Mouse (Mus musculus): ENCODE data around the gene Grin2c. TPM values are rescaled to one million over a fixed set of nuclear protein-coding genes. Genes with fewer than 3 reads are reported as not detected.

Gene Grin2c
- polyA plus RNA-seq (2012) = not detected in 2 replicates

DNA sequence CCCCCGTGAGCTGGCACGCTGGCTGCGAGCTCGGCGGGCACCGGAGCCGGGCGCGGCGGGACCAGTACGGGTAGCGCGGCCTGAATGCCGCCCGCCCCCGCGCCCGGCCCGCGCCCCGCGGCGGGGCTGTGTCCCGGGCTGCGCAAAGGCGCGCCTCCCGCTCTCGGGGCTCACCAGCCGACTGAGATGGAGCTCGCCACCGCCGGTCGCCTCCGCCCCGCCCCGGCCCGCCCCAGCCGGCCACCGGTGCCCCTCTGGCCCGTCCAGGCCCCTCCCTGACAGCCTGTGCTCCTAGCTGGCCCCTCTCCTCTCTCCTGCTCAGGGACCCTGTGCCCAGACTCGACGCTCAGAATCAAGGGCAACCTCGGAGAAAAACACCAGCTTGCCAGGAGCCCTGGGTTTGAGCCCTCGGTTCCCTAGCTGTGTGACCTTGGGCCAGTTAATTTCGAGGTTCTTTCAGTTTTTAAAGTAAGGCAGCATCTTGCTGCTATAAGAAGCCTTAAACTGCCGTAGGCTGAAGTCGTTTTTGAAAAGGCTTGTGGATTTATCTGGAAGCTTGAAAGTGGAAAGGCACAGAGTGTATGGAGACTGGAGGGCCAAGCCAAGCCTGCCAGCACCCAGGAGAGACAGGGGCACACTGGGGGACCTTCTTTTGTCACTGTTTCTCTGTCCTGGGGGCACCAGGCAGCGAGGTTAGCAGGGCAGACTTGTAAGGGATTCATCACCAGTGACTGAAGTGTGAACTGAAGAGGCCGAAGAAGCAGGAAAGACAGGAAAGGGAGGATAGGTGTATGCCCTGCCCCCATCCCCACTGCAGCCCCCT, at the start of gene Grin2c:
Gene Grin2c (minus strand): TSS at position 183 of the 823 bp plus-strand sequence.
- no peak for TF ChIP-seq GATA1 (IDR thresholded peaks at IDR 0.05; ENCODE audit: low read length)

DNA sequence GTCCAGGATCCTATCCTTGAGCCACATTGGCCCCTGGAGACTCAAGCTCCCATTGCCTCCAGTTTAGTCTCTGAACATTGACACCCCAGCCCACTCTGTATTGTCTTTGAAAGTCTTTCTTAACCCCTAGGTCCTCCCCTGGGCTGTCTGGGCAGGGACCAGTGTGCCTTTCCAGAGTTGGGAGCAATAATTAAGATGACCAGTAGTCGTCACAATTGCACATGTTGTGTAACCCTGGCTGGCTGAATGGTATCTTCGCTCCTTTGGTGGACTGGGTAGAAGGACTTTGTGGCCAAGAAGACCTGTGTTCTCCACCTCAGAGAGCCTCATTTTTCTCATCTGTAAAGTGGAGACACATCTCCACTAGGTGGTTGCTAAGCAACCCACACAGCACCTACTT, 47.2 kb upstream of the Grin2c start:
- TF ChIP-seq GATA1 (IDR thresholded peaks at IDR 0.05; ENCODE audit: low read length) = no peak

DNA sequence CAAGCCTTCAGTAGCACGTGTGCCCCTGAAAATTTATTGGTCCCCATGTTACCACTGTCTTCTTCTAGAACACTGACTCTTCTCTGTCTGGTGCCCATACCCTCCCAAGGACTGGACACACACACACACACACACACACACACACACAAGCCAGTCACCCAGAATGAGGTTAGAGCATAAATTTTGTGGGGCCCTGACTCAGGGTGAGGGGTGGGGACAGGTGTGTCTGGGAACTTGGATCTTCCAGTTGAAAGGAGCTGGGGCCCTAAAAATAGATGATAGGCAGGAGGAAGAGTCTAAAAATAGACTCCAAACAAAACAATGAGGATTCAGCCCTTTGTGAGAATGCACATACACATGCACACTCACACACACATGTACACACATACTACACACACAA, 41.7 kb upstream of the Grin2c start:
- TF ChIP-seq GATA1 (IDR thresholded peaks at IDR 0.05; ENCODE audit: low read length) = no peak

DNA sequence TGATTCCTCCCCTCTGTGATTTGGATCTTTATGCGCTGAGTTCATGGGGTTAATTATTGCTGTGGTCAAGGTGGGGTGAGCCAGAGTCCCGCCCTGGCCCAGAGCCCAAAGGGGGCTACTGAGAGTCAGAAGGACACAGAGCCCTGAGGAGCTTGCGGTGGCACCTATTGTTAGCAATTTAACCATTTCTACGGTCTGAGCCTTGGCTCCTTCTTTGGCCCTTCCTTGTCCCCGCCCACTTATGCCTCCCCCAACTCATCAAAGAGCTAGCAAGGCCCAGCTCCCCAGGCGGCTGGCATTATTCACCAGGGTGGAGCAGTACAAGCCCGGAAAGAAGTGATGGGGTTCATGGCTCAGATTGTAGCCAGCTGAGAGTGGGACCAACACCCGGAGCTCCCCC, 39.8 kb upstream of the Grin2c start, which contains the start of gene Otop2:
Gene Otop2 (plus strand): TSS at position 301 of the 400 bp plus-strand sequence.
- no peak for TF ChIP-seq GATA1 (IDR thresholded peaks at IDR 0.05; ENCODE audit: low read length)

DNA sequence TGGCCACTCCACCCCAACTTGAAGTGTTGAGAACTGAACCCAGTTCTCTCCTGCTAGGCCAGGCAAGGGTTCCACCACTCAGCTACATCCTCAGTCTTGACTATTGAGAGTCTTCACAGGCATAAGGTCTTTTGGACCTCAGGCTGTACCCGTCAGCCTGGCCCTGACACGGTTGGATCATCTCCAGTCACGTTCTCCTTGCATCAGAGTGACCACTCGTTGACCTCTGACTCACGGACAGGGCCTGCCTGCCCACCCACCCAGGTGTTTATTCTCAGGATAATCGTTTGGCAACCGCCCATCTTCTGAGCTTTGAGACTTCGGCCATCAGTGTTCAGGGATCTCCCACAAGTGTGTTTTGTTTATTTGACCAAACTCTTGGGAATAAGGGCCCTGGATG, 36.1 kb upstream of the Grin2c start:
- no peak for TF ChIP-seq GATA1 (IDR thresholded peaks at IDR 0.05; ENCODE audit: low read length)

DNA sequence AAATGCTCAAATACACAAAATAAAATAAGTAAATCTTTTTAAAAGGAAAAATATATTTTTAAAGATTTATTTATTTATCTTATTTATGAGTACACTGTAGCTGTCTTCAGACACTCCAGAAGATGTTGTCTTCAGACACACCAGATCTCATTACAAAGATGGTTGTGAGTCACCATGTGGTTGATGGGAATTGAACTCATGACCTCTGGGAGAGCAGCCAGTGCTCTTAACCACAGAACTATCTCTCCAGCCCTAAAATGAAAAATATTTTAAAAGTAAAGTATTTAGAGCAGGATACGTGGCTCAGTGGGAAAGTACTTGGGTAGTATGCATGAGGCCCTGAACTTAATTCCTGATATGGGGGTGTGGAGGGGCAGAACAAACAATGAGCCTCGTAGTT, 34.3 kb upstream of the Grin2c start:
- TF ChIP-seq GATA1 (IDR thresholded peaks at IDR 0.05; ENCODE audit: low read length) = no peak

DNA sequence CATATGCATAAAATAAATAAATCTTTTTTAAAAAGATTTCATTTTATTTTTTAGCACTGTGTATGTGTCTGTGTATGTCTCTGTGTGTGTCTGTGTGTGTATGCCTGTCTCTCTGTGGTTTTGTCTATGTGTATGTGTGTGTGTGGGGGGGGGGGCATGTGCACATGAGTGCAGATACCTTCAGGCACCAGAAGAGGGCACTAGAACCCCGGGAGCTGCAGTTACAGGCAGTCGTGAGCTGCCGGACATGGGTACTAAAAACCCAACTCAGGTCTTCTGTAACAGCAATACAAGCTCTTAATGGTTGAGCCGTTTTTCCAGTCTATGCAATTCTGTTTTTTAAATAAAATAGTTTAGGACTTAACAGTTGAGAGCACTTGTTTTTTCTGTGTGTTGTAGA, 33.7 kb upstream of the Grin2c start:
- no peak for TF ChIP-seq GATA1 (IDR thresholded peaks at IDR 0.05; ENCODE audit: low read length)

DNA sequence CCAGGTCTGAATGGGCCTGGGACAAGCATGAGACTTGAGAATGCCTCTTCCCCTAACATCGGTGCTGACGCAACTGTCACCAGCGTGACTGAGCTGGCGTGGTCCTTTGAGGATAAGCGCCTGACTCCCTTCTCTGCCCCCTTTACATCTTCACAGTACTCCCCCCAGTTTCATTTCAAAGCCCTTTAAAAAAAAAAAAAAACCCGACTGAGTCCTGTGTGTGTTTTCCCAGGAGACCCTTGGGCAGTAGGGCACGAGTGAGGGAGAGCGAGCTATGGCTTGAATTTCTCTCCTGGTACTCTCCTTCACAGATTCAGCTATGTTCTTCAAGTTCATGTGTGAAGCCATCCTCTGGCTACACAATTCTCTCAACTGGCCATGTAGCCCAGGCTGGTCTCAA, 31.1 kb upstream of the Grin2c start:
- TF ChIP-seq GATA1 (IDR thresholded peaks at IDR 0.05; ENCODE audit: low read length) = no peak

DNA sequence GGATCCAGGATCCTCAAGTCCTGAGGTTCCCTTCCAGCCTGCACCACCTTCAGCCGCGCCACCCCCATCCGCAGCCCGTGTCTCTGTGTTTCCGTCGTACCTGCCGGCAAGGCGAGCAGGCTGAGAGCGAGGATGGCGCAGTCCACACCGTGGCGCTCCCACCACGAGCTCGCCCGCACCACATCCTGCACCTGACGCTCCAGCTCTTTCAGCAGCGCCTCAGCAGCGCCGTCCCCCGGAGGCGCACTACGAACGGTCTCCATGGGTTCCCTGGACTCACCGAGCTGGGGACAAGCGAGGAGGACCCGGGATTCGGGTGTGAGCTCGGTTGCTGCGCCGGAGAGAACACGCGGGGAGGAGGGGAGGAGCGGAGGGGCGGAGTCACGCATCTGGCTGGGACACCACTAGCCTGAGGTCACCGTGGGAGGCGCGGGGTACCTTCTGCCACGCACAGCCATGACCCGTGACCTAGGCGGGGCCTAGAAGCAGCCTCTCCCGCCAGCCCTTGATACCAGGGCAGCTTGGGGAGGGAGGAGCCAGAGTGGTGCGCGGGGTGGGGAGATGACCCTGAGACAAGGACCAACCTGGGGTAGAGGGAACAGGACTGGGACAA, 30.3 kb upstream of the Grin2c start, which contains the start of gene Fads6:
Gene Fads6 (minus strand): TSS at position 450 of the 613 bp plus-strand sequence.
- TF ChIP-seq GATA1 (IDR thresholded peaks at IDR 0.05; ENCODE audit: low read length) = no peak

DNA sequence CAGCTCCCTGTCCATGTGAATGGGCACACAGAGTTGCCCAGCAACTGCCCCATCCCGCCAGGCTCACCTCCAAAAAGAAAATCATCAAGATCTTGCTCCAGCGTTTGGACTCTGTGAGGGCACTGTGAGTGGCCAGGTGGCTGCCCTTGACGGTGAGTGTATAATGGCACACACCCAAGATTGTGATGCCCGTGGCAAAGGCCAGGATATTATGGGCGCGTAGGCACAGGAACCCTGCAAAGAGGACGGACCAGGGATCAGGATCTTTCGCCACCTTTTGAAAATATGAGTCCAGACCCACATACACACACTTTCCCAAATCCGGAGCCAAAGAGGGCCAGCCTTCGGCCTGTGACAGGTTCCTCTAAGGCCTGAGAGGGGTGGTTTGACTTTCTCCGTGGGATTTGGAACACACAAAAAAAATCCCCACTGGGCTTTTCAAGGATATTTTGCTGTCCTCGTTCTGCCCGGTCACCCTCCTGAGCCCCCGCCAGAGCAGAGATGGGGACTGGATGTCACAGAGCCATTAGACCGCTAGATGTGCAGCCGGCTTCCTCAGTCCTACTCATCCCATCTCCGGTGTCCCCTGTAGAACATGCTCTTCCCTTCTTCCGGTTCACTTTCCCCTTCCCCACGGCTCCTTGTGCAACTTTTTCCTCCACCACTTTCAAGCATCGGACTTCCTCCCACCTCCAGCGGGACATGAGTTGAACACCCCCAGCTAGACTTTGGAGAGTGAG, 29.6 kb upstream of the Grin2c start:
- no peak for TF ChIP-seq GATA1 (IDR thresholded peaks at IDR 0.05; ENCODE audit: low read length)

DNA sequence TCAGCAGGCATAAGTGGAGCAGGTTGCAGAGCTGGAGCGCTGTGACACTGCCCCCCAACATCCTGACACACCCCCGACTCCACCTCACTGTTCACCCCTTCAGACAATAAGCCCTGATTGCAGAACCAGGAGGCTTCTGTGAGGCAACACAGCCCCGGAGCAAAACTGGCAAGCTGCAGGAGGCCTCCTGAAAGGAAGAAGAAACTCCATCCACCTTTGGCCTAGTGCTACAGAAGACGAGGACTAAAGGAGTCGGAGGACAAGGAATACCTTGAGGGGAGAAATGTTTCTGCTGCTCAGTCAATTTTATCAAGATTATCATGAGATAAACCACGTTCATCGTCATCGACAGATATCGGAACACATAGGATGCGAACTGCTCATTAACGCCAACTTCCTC, 28.9 kb upstream of the Grin2c start:
- TF ChIP-seq GATA1 (IDR thresholded peaks at IDR 0.05; ENCODE audit: low read length) = no peak

DNA sequence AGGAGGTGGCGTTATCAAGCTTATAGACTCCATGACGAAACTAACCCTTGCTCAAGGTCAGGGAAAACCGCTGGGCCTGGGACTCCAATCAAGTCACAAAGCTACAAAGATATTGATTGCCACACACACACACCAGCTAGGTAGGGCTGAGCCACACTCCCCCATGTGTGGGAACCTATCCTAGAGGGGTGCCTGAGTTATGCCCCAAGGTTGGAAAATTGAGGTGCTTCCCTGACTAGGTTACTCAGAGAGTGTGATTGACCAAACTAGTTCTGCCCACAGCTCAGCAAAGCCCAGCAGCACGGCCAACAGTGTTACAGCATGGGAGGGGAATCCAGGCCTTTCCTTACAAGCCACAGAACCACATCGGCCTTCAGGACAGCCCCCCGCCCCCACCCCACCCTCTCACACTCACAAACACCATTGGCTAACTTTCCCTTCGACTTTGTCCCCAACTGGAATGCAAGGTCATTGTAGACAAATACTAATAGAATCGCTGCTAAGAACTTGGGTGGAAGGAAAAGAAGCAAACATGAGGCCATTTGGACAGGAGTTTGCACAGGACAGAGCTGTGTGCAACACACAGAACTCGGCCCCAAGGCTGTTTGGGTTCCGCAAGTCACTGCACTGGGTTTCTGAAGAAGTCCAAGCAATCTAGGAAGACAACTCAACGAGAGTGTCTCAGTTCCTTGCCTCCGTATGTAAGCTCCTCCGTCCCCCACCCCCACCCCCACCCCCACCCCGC, 25.8 kb upstream of the Grin2c start:
- TF ChIP-seq GATA1 (IDR thresholded peaks at IDR 0.05; ENCODE audit: low read length) = no peak

DNA sequence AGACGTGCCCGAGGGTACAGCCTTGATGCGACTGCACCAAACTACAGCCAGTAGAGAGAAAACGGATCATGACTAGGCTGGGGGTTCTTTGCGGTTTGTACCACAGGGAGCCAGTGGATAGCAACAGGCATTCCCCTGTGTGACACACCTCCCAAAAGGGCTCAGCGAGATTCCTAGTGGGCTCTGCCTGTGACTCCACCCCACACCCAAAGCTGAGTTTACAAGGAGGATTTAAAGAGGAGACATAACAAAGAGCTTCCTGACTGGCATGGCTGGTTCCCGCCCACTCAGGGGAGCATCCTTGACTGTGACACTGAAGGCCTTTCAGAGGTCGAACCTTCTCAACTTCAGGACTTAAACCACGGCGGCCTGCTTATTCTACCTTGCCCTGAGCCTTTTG, 24.5 kb upstream of the Grin2c start:
- no peak for TF ChIP-seq GATA1 (IDR thresholded peaks at IDR 0.05; ENCODE audit: low read length)

DNA sequence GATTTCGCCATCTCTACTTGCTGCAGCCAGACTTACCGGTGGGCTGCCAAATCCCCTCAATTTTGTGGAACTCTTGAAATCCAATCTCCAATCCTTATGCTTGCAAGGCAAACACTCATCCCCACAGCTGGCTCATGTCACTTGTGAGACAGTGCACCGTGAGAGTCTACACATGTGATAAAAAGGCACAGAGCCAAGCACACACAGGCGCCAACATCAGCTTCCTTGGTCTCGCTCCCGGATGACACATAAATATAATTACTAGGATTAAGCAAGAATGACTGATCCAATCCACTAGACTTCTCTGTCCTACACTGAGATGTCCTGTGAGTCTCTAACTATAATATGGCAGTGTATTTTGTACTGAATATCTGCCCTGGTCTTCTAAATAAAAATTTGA, 23.9 kb upstream of the Grin2c start:
- no peak for TF ChIP-seq GATA1 (IDR thresholded peaks at IDR 0.05; ENCODE audit: low read length)

DNA sequence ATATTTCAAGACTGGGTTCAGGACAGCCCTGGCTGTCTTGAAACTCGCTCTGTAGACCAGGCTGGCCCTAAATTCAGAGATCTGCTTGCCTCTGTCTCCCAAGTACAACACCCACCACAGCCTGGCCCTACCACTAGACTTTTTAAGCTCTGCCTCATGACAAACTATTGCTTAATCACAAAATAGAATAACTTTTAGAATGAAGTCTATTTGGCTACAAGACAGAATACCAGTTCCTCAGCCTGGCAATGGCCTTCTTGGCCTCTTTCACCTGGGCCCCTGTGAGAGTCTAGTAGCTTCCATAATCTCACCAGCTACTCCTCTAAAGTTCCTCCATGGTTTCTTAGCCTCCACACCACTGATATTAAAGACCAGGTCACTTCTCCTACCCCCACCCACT, 23.3 kb upstream of the Grin2c start:
- no peak for TF ChIP-seq GATA1 (IDR thresholded peaks at IDR 0.05; ENCODE audit: low read length)

Data from G1E-ER4 (cell line).